ENCODE assay signal across 20 mouse cellular contexts in the genomic region with DNA sequence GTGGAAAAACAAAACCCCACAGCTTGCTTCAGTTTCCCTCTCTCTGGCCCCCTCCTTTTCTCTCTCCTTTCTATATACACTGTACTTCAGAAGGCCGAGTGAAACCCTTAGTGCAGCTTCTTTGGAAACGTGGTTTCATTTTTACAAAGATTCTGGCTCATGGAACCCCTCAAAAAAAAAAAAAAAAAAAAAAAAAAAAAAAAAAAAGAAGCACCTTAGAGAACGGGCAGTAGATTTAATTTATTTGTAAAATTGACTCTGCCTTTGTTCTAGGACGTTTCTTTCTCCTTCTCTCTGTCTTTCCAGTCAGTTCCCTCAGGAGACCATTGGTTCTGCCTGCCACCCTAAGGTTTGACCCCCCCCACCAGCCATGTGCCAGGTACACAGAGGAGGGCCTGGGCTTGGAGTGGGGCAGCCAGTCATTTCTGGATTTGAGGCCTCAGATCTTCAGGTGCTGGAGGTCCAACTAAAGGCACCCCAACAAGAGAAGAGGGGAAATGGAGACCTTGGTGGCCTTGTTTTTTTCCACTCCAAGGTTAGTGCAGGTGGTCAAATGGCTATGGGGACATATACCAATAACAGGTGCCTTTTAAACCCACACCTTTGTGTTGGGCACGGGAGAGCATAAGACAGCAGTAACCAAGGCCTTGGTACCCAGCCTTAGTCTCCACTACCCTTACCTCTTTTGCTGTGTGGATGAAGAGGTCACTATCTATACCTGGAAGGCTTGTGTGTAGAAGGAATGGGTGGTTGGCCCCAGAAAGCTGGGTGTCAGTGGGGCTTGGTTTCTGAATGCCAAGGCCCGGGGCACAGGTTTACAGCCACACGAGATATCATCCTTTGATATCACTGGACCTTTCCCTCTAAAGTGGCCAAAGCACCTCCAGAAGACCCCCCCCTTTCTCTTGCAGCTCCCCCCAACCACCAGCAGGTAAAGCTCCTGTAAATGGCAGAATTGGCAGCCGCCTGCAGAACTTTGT. TPM values are rescaled to one million over a fixed set of nuclear protein-coding genes. Genes with fewer than 3 reads are reported as not detected.
DNase-seq lines count a peak whose midpoint lies in the region; ATAC-seq and TF ChIP-seq lines count a peak whose summit lies in the region.
"Had no signal": no experiment of that assay in that cellular context is flagged by ENCODE, and none has a peak within 500 bp of the region (broad histone marks: within the 10 kb centered on the region; RNA-seq: fewer than 3 reads in every experiment).

No protein-coding gene starts in this region.

- peak overlapping the region; percentile 21 for H3K4me2 ChIP-seq in hindbrain, embryonic 16.5 days (ENCODE audit: low read length)
- H3K4me2 ChIP-seq in intestine, embryonic 16.5 days (ENCODE audit: low read depth, low read length), result peak overlapping the region; percentile 37; the same call in 1 of the 2 replicates
- H3K4me2 ChIP-seq in kidney, postnatal 0 days (ENCODE audit: low read length), result peak overlapping the region; percentile 96
- H3K4me2 ChIP-seq: embryonic facial prominence, embryonic 12.5 days; limb, embryonic 13.5 days; midbrain, embryonic 13.5 days had no signal

- no peak for ATAC-seq in hindbrain, embryonic 16.5 days
- no peak for ATAC-seq in intestine, embryonic 16.5 days
- ATAC-seq in kidney, postnatal 0 days (replicated peaks; ENCODE audit: low FRiP score, low read depth), result no peak
- ATAC-seq in megakaryocyte, adult 5-6 weeks (ENCODE audit: poor library complexity, severe bottlenecking), result no peak
- ATAC-seq: CD4-positive, CD25-positive, alpha-beta regulatory T cell, adult 4 months; liver, postnatal 0 days; midbrain, embryonic 13.5 days had no signal

- DNase-seq in hindbrain, embryonic 10.5 days (ENCODE audit: low spot score), result no peak
- peak; percentile 75 for DNase-seq in kidney, postnatal 0 days (ENCODE audit: low spot score)
- DNase-seq in forebrain, embryonic 10.5 days (ENCODE audit: extremely low spot score, low spot score), result no peak
- no peak for DNase-seq in urinary bladder, postnatal 10 days (ENCODE audit: low spot score)
- DNase-seq: cerebellum, postnatal 36 days; heart, adult 11 months; layer of hippocampus, postnatal 36 days; liver, postnatal 0 days; lung, postnatal 36 days; right cerebral cortex, adult 18-20 months; spleen, adult 18-20 months had no signal

- H3K4me3 ChIP-seq in hindbrain, embryonic 16.5 days (ENCODE audit: low read length), result no peak overlapping the region
- no peak overlapping the region for H3K4me3 ChIP-seq in hindbrain, embryonic 10.5 days
- H3K4me3 ChIP-seq in intestine, embryonic 16.5 days (ENCODE audit: low read length), result peak overlapping the region; percentile 18; the same call in 1 of the 2 replicates
- peak overlapping the region; percentile 84 for H3K4me3 ChIP-seq in kidney, postnatal 0 days (replicated peaks; ENCODE audit: low read depth, low read length)
- H3K4me3 ChIP-seq in forebrain, embryonic 10.5 days, result no peak overlapping the region
- H3K4me3 ChIP-seq: embryonic facial prominence, embryonic 12.5 days; limb, embryonic 13.5 days; midbrain, embryonic 13.5 days had no signal

- H3K36me3 ChIP-seq in hindbrain, embryonic 16.5 days (ENCODE audit: control insufficient read depth, insufficient read depth, low read length), result no peaks in the 10 kb centered on the region
- H3K36me3 ChIP-seq in hindbrain, embryonic 10.5 days, result no peaks in the 10 kb centered on the region
- no peaks in the 10 kb centered on the region for H3K36me3 ChIP-seq in intestine, embryonic 16.5 days (ENCODE audit: control insufficient read depth, insufficient read depth, low read length)
- no peaks in the 10 kb centered on the region for H3K36me3 ChIP-seq in kidney, postnatal 0 days (ENCODE audit: insufficient read depth, low read length)
- H3K36me3 ChIP-seq in forebrain, embryonic 10.5 days (replicated peaks), result no peaks in the 10 kb centered on the region
- H3K36me3 ChIP-seq: embryonic facial prominence, embryonic 12.5 days; limb, embryonic 13.5 days; midbrain, embryonic 13.5 days had no signal

- peaks cover 63% of the 10 kb centered on the region for H3K27me3 ChIP-seq in hindbrain, embryonic 16.5 days (replicated peaks; ENCODE audit: control insufficient read depth, insufficient read depth, low read length)
- peaks cover 100% of the 10 kb centered on the region for H3K27me3 ChIP-seq in hindbrain, embryonic 10.5 days (ENCODE audit: insufficient read depth, poor library complexity, severe bottlenecking)
- H3K27me3 ChIP-seq in intestine, embryonic 16.5 days (replicated peaks; ENCODE audit: control insufficient read depth, insufficient read depth, low read length), result peaks cover 58% of the 10 kb centered on the region
- H3K27me3 ChIP-seq in kidney, postnatal 0 days (ENCODE audit: insufficient read depth, low read length), result no peaks in the 10 kb centered on the region
- peaks cover 100% of the 10 kb centered on the region for H3K27me3 ChIP-seq in forebrain, embryonic 10.5 days (ENCODE audit: poor library complexity, severe bottlenecking)

- peak overlapping the region; percentile 63 for H3K27ac ChIP-seq in hindbrain, embryonic 16.5 days (ENCODE audit: low read depth, low read length)
- no peak overlapping the region for H3K27ac ChIP-seq in hindbrain, embryonic 10.5 days
- no peak overlapping the region; the same call in 1 of the 2 replicates for H3K27ac ChIP-seq in intestine, embryonic 16.5 days (ENCODE audit: low read length)
- H3K27ac ChIP-seq in kidney, postnatal 0 days, result peak overlapping the region; percentile 99
- no peak overlapping the region for H3K27ac ChIP-seq in forebrain, embryonic 10.5 days
- H3K27ac ChIP-seq: embryonic facial prominence, embryonic 12.5 days; limb, embryonic 13.5 days; midbrain, embryonic 13.5 days had no signal

- no peak overlapping the region for H3K9ac ChIP-seq in hindbrain, embryonic 16.5 days (ENCODE audit: low read depth, low read length)
- no peak overlapping the region for H3K9ac ChIP-seq in intestine, embryonic 16.5 days (ENCODE audit: low read depth, low read length)
- peak overlapping the region; percentile 98 for H3K9ac ChIP-seq in kidney, postnatal 0 days (ENCODE audit: low read depth, low read length)
- H3K9ac ChIP-seq: embryonic facial prominence, embryonic 12.5 days; limb, embryonic 13.5 days; liver, postnatal 0 days; midbrain, embryonic 13.5 days had no signal

- H3K9me3 ChIP-seq in hindbrain, embryonic 16.5 days (ENCODE audit: control insufficient read depth, low read length), result no peaks in the 10 kb centered on the region
- H3K9me3 ChIP-seq in hindbrain, embryonic 10.5 days, result no peaks in the 10 kb centered on the region
- H3K9me3 ChIP-seq in intestine, embryonic 16.5 days (ENCODE audit: control insufficient read depth, low read length), result no peaks in the 10 kb centered on the region
- no peaks in the 10 kb centered on the region for H3K9me3 ChIP-seq in kidney, postnatal 0 days (replicated peaks; ENCODE audit: low read length)
- H3K9me3 ChIP-seq in forebrain, embryonic 10.5 days, result no peaks in the 10 kb centered on the region
- H3K9me3 ChIP-seq: embryonic facial prominence, embryonic 12.5 days; limb, embryonic 13.5 days; midbrain, embryonic 13.5 days had no signal

- TF ChIP-seq CTCF in kidney, postnatal 0 days (IDR thresholded peaks at IDR 0.05; ENCODE audit: low read depth), result no peak

- peaks cover 2% of the 10 kb centered on the region; the same call in 1 of the 2 replicates for H3K4me1 ChIP-seq in hindbrain, embryonic 16.5 days (ENCODE audit: control insufficient read depth, insufficient read depth, low read depth, low read length)
- peaks cover 21% of the 10 kb centered on the region for H3K4me1 ChIP-seq in hindbrain, embryonic 10.5 days (replicated peaks)
- H3K4me1 ChIP-seq in intestine, embryonic 16.5 days (ENCODE audit: control insufficient read depth, insufficient read depth, low read length), result peaks cover 9% of the 10 kb centered on the region; the same call in 1 of the 2 replicates
- H3K4me1 ChIP-seq in kidney, postnatal 0 days (replicated peaks; ENCODE audit: insufficient read depth, low read length), result peaks cover 22% of the 10 kb centered on the region; the same call in 1 of the 2 replicates
- H3K4me1 ChIP-seq in forebrain, embryonic 10.5 days, result peaks cover 25% of the 10 kb centered on the region

- WGBS in hindbrain, embryonic 16.5 days, result 6% methylated on average over 8 of the region's 8 CpGs
- 7% methylated on average over 8 of the region's 8 CpGs for WGBS in hindbrain, embryonic 10.5 days
- whole genome bisulfite sequencing in intestine, embryonic 16.5 days, result 36% methylated on average over 8 of the region's 8 CpGs
- 34% methylated on average over 8 of the region's 8 CpGs for WGBS in kidney, postnatal 0 days
- 5% methylated on average over 8 of the region's 8 CpGs for WGBS in forebrain, embryonic 10.5 days

RNA-seq across cellular contexts. Expression of a gene that starts 1.0 kb away (rescaled TPM):
- 15.1 and 15.9 TPM in 2 replicates for polyA plus RNA-seq in hindbrain, embryonic 16.5 days (2015; fragmentation: Nextera tagmentation; extraction: Ambion mirVana)
- polyA plus RNA-seq in hindbrain, embryonic 10.5 days (2016; fragmentation: Nextera tagmentation; extraction: Ambion mirVana), result 0.08 TPM in 1 of 2 replicates, not detected in the other
- 0.71 and 0.97 TPM in 2 replicates for polyA plus RNA-seq in intestine, embryonic 16.5 days (2015; fragmentation: Nextera tagmentation; extraction: Ambion mirVana)
- 8.7 and 12.2 TPM in 2 replicates for polyA plus RNA-seq in kidney, postnatal 0 days (2015; fragmentation: Nextera tagmentation; extraction: Ambion mirVana)
- not detected in 2 replicates for polyA plus RNA-seq in forebrain, embryonic 10.5 days (2016; fragmentation: Nextera tagmentation; extraction: Ambion mirVana)
- total RNA-seq in megakaryocyte, adult 5-6 weeks (2015), result not detected in 2 replicates
- total RNA-seq in megakaryocyte, adult 5-6 weeks (2017), result not detected in 2 replicates
- total RNA-seq: layer of hippocampus, postnatal 36 days; neutrophil, adult 5-6 weeks had no signal
- polyA plus RNA-seq: CD4-positive, CD25-positive, alpha-beta regulatory T cell, adult 4 months; embryonic facial prominence, embryonic 12.5 days; heart, embryonic 16.5 days; liver, postnatal 0 days; midbrain, embryonic 13.5 days had no signal

RNA-seq across cellular contexts. Expression of a gene that starts 5.7 kb away (rescaled TPM):
- polyA plus RNA-seq in hindbrain, embryonic 16.5 days (2015; fragmentation: Nextera tagmentation; extraction: Ambion mirVana), result 29.3 and 33.1 TPM in 2 replicates
- not detected in 2 replicates for polyA plus RNA-seq in hindbrain, embryonic 10.5 days (2016; fragmentation: Nextera tagmentation; extraction: Ambion mirVana)
- 10.0 and 11.3 TPM in 2 replicates for polyA plus RNA-seq in intestine, embryonic 16.5 days (2015; fragmentation: Nextera tagmentation; extraction: Ambion mirVana)
- 56.1 and 58.9 TPM in 2 replicates for polyA plus RNA-seq in kidney, postnatal 0 days (2015; fragmentation: Nextera tagmentation; extraction: Ambion mirVana)
- not detected in 2 replicates for polyA plus RNA-seq in forebrain, embryonic 10.5 days (2016; fragmentation: Nextera tagmentation; extraction: Ambion mirVana)
- total RNA-seq in megakaryocyte, adult 5-6 weeks (2015), result 0.11 TPM in 1 of 2 replicates, not detected in the other
- not detected in 2 replicates for total RNA-seq in megakaryocyte, adult 5-6 weeks (2017)
- total RNA-seq: layer of hippocampus, postnatal 36 days; neutrophil, adult 5-6 weeks had no signal
- polyA plus RNA-seq: CD4-positive, CD25-positive, alpha-beta regulatory T cell, adult 4 months; embryonic facial prominence, embryonic 12.5 days; midbrain, embryonic 13.5 days had no signal

RNA-seq across cellular contexts. Expression of a gene that starts 9.4 kb away (rescaled TPM):
- polyA plus RNA-seq in hindbrain, embryonic 16.5 days (2015; fragmentation: Nextera tagmentation; extraction: Ambion mirVana), result 1.4 and 5.2 TPM in 2 replicates
- not detected in 2 replicates for polyA plus RNA-seq in hindbrain, embryonic 10.5 days (2016; fragmentation: Nextera tagmentation; extraction: Ambion mirVana)
- polyA plus RNA-seq in intestine, embryonic 16.5 days (2015; fragmentation: Nextera tagmentation; extraction: Ambion mirVana), result 0.99 and 1.2 TPM in 2 replicates
- 22.6 and 23.1 TPM in 2 replicates for polyA plus RNA-seq in kidney, postnatal 0 days (2015; fragmentation: Nextera tagmentation; extraction: Ambion mirVana)
- polyA plus RNA-seq in forebrain, embryonic 10.5 days (2016; fragmentation: Nextera tagmentation; extraction: Ambion mirVana), result not detected in 2 replicates
- not detected in 2 replicates for total RNA-seq in megakaryocyte, adult 5-6 weeks (2015)
- not detected in 2 replicates for total RNA-seq in megakaryocyte, adult 5-6 weeks (2017)
- total RNA-seq: layer of hippocampus, postnatal 36 days; neutrophil, adult 5-6 weeks had no signal
- polyA plus RNA-seq: heart, embryonic 16.5 days; liver, postnatal 0 days; midbrain, embryonic 13.5 days had no signal

RNA-seq across cellular contexts. Expression of a gene that starts 11.6 kb away (rescaled TPM):
- 49.9 and 53.3 TPM in 2 replicates for polyA plus RNA-seq in hindbrain, embryonic 16.5 days (2015; fragmentation: Nextera tagmentation; extraction: Ambion mirVana)
- 0.31 TPM in 1 of 2 replicates, not detected in the other for polyA plus RNA-seq in hindbrain, embryonic 10.5 days (2016; fragmentation: Nextera tagmentation; extraction: Ambion mirVana)
- polyA plus RNA-seq in intestine, embryonic 16.5 days (2015; fragmentation: Nextera tagmentation; extraction: Ambion mirVana), result 11.1 and 11.3 TPM in 2 replicates
- polyA plus RNA-seq in kidney, postnatal 0 days (2015; fragmentation: Nextera tagmentation; extraction: Ambion mirVana), result 45.0 and 47.8 TPM in 2 replicates
- not detected in 2 replicates for polyA plus RNA-seq in forebrain, embryonic 10.5 days (2016; fragmentation: Nextera tagmentation; extraction: Ambion mirVana)
- not detected in 2 replicates for total RNA-seq in megakaryocyte, adult 5-6 weeks (2015)
- total RNA-seq in megakaryocyte, adult 5-6 weeks (2017), result not detected in 2 replicates
- total RNA-seq: layer of hippocampus, postnatal 36 days; neutrophil, adult 5-6 weeks had no signal
- polyA plus RNA-seq: CD4-positive, CD25-positive, alpha-beta regulatory T cell, adult 4 months; embryonic facial prominence, embryonic 12.5 days; heart, embryonic 16.5 days; liver, postnatal 0 days; midbrain, embryonic 13.5 days had no signal

RNA-seq across cellular contexts. Expression of a gene that starts 22.4 kb away (rescaled TPM):
- 120 and 133 TPM in 2 replicates for polyA plus RNA-seq in hindbrain, embryonic 16.5 days (2015; fragmentation: Nextera tagmentation; extraction: Ambion mirVana)
- polyA plus RNA-seq in hindbrain, embryonic 10.5 days (2016; fragmentation: Nextera tagmentation; extraction: Ambion mirVana), result 0.14 and 6.3 TPM in 2 replicates
- polyA plus RNA-seq in intestine, embryonic 16.5 days (2015; fragmentation: Nextera tagmentation; extraction: Ambion mirVana), result 26.4 and 28.7 TPM in 2 replicates
- 10.2 and 12.9 TPM in 2 replicates for polyA plus RNA-seq in kidney, postnatal 0 days (2015; fragmentation: Nextera tagmentation; extraction: Ambion mirVana)
- not detected in 2 replicates for polyA plus RNA-seq in forebrain, embryonic 10.5 days (2016; fragmentation: Nextera tagmentation; extraction: Ambion mirVana)
- total RNA-seq in megakaryocyte, adult 5-6 weeks (2015), result not detected in 2 replicates
- total RNA-seq in megakaryocyte, adult 5-6 weeks (2017), result not detected in 2 replicates
- total RNA-seq: layer of hippocampus, postnatal 36 days; neutrophil, adult 5-6 weeks had no signal
- polyA plus RNA-seq: CD4-positive, CD25-positive, alpha-beta regulatory T cell, adult 4 months had no signal

Comparison
In these comparisons a context has a peak if more than half of its experiments do, and no peak if none do; other contexts are left out.
1. H3K27ac ChIP-seq: peak in hindbrain, embryonic 16.5 days (single experiment) and kidney, postnatal 0 days (single experiment); none in hindbrain, embryonic 10.5 days (single experiment), intestine, embryonic 16.5 days (single experiment) and forebrain, embryonic 10.5 days (single experiment).
2. RNA of a gene that starts 5.7 kb away (polyA plus RNA-seq): 56.1 to 58.9 TPM in kidney, postnatal 0 days, 29.3 to 33.1 TPM in hindbrain, embryonic 16.5 days and 10.0 to 11.3 TPM in intestine, embryonic 16.5 days; not detected in hindbrain, embryonic 10.5 days and not detected in forebrain, embryonic 10.5 days; every median in the first group is over 10 times any median in the second.
3. H3K4me2 ChIP-seq: peak in every context shown above with its lines; median percentile 96 in kidney, postnatal 0 days; 37 in intestine, embryonic 16.5 days; 21 in hindbrain, embryonic 16.5 days.
4. H3K4me3 ChIP-seq: peak in intestine, embryonic 16.5 days (single experiment) and kidney, postnatal 0 days (single experiment); none in hindbrain, embryonic 16.5 days (single experiment), hindbrain, embryonic 10.5 days (single experiment) and forebrain, embryonic 10.5 days (single experiment).